Comparison of ENCODE assay signal across 10 mouse cellular contexts in the genomic region with DNA sequence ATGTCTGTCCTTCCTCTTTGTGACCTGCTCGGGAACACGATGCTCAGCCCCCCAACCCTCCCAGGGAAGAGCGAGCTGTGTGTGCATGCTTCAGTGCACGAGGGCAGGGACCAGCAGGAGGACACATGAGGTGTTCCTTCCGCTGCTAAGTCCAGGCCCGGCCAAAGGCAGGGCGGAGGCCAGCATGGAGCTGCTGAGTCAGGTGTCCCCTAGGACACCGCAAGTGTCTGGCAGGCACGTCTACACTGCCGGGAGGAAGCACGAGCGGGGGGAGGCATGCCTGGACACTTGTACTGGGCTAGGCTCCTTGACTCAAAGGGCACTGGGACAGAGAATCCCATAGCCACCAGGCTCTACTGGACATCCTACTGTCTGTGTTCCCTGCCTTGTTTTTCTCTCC. TPM values are rescaled to one million over a fixed set of nuclear protein-coding genes. Genes with fewer than 3 reads are reported as not detected.
DNase-seq lines count a peak whose midpoint lies in the region; ATAC-seq lines count a peak whose summit lies in the region.
"Had no signal": no experiment of that assay in that cellular context is flagged by ENCODE, and none has a peak within 500 bp of the region (broad histone marks: within the 10 kb centered on the region; RNA-seq: fewer than 3 reads in every experiment).

No protein-coding gene starts in this region.

- no peak overlapping the region for H3K4me3 ChIP-seq in midbrain, embryonic 13.5 days (replicated peaks)
- H3K4me3 ChIP-seq in midbrain, embryonic 14.5 days (replicated peaks; ENCODE audit: low read depth, low read length): no peak overlapping the region
- H3K4me3 ChIP-seq in stomach, embryonic 16.5 days (replicated peaks; ENCODE audit: low read length): no peak overlapping the region
- H3K4me3 ChIP-seq: forebrain, embryonic 15.5 days; midbrain, embryonic 15.5 days had no signal

- H3K4me1 ChIP-seq in midbrain, embryonic 13.5 days (replicated peaks): no peaks in the 10 kb centered on the region
- H3K4me1 ChIP-seq in midbrain, embryonic 14.5 days (ENCODE audit: control insufficient read depth, insufficient read depth, low read length): no peaks in the 10 kb centered on the region
- peaks cover 14% of the 10 kb centered on the region for H3K4me1 ChIP-seq in stomach, embryonic 16.5 days (ENCODE audit: control insufficient read depth, insufficient read depth, low read length)
- H3K4me1 ChIP-seq: forebrain, embryonic 15.5 days; midbrain, embryonic 15.5 days had no signal

- 78% methylated on average over 12 of the region's 12 CpGs for WGBS in midbrain, embryonic 13.5 days
- 77% methylated on average over 12 of the region's 12 CpGs for WGBS in midbrain, embryonic 14.5 days
- WGBS in stomach, embryonic 16.5 days: 78% methylated on average over 12 of the region's 12 CpGs

- no peaks in the 10 kb centered on the region for H3K9me3 ChIP-seq in midbrain, embryonic 13.5 days
- H3K9me3 ChIP-seq in midbrain, embryonic 14.5 days (ENCODE audit: control insufficient read depth, low read length): no peaks in the 10 kb centered on the region
- no peaks in the 10 kb centered on the region for H3K9me3 ChIP-seq in stomach, embryonic 16.5 days (replicated peaks; ENCODE audit: control insufficient read depth, low read length)
- H3K9me3 ChIP-seq: forebrain, embryonic 15.5 days; midbrain, embryonic 15.5 days had no signal

- intact Hi-C loops in heart, postnatal 36 days (cut with DNase I): loop anchor here (10.0 kb wide), 1 partner anchor 1413 kb away; no protein-coding TSS in a partner anchor

- ATAC-seq in midbrain, embryonic 13.5 days: peak; percentile 48
- ATAC-seq in midbrain, embryonic 14.5 days (ENCODE audit: low FRiP score, low TSS enrichment): no peak
- peak; percentile 27; the same call in 1 of the 2 replicates for ATAC-seq in stomach, embryonic 16.5 days (ENCODE audit: insufficient read depth, low FRiP score)
- ATAC-seq: forebrain, embryonic 15.5 days; midbrain, embryonic 15.5 days had no signal

- H3K9ac ChIP-seq in midbrain, embryonic 13.5 days (replicated peaks): no peak overlapping the region
- H3K9ac ChIP-seq in midbrain, embryonic 14.5 days (replicated peaks; ENCODE audit: low read length): no peak overlapping the region
- no peak overlapping the region for H3K9ac ChIP-seq in stomach, embryonic 16.5 days (ENCODE audit: low read length)
- H3K9ac ChIP-seq: forebrain, embryonic 15.5 days; midbrain, embryonic 15.5 days had no signal

- H3K4me2 ChIP-seq in midbrain, embryonic 13.5 days (replicated peaks): no peak overlapping the region
- no peak overlapping the region for H3K4me2 ChIP-seq in midbrain, embryonic 14.5 days (ENCODE audit: low read length)
- H3K4me2 ChIP-seq in stomach, embryonic 16.5 days (ENCODE audit: low read depth, low read length): no peak overlapping the region
- H3K4me2 ChIP-seq: forebrain, embryonic 15.5 days; midbrain, embryonic 15.5 days had no signal

- no peaks in the 10 kb centered on the region for H3K27me3 ChIP-seq in midbrain, embryonic 13.5 days
- no peaks in the 10 kb centered on the region for H3K27me3 ChIP-seq in midbrain, embryonic 14.5 days (ENCODE audit: control insufficient read depth, insufficient read depth, low read length)
- H3K27me3 ChIP-seq in stomach, embryonic 16.5 days (ENCODE audit: control insufficient read depth, insufficient read depth, low read length): no peaks in the 10 kb centered on the region
- H3K27me3 ChIP-seq: forebrain, embryonic 15.5 days; midbrain, embryonic 15.5 days had no signal

- peak; percentile 52 to 56 for DNase-seq in adrenal gland, adult (ENCODE audit: inconsistent age in 2 of 2, low spot score in 1 of 2)
- DNase-seq in adrenal gland, adult 18-20 months (ENCODE audit: low spot score in 2 of 2): no peak
- no peak for DNase-seq in midbrain, embryonic 14.5 days
- DNase-seq in heart, postnatal 36 days: peak; percentile 62 to 65
- DNase-seq in embryo, embryonic 11 days: no peak
- DNase-seq in thymus, postnatal 0 days (ENCODE audit: low spot score): no peak

- no peak overlapping the region for H3K27ac ChIP-seq in midbrain, embryonic 13.5 days
- H3K27ac ChIP-seq in midbrain, embryonic 14.5 days (replicated peaks; ENCODE audit: low read depth, low read length): no peak overlapping the region
- H3K27ac ChIP-seq in stomach, embryonic 16.5 days (ENCODE audit: low read length): no peak overlapping the region
- H3K27ac ChIP-seq: forebrain, embryonic 15.5 days; midbrain, embryonic 15.5 days had no signal

- H3K36me3 ChIP-seq in midbrain, embryonic 13.5 days: peaks cover 19% of the 10 kb centered on the region
- H3K36me3 ChIP-seq in midbrain, embryonic 14.5 days (ENCODE audit: control insufficient read depth, insufficient read depth, low read length): no peaks in the 10 kb centered on the region
- H3K36me3 ChIP-seq in stomach, embryonic 16.5 days (ENCODE audit: control insufficient read depth, insufficient read depth, low read length): no peaks in the 10 kb centered on the region
- H3K36me3 ChIP-seq: forebrain, embryonic 15.5 days; midbrain, embryonic 15.5 days had no signal

RNA-seq across cellular contexts. Expression of a gene that starts 2.6 kb away (rescaled TPM):
- 10 to 100 TPM; 10.1 to 23.1 TPM for total RNA-seq in adrenal gland, adult 18-20 months (2021)
- polyA plus RNA-seq in midbrain, embryonic 13.5 days (2015; fragmentation: Nextera tagmentation; extraction: Ambion mirVana): 5.0 and 6.0 TPM in 2 replicates
- 4.7 and 7.3 TPM in 2 replicates for polyA plus RNA-seq in midbrain, embryonic 14.5 days (2014; fragmentation: Nextera tagmentation; extraction: Ambion mirVana)
- 10 to 100 TPM; 60.4 to 63.7 TPM for total RNA-seq in heart, postnatal 36 days (2021)
- 30.6 and 40.4 TPM in 2 replicates for polyA plus RNA-seq in stomach, embryonic 16.5 days (2015; fragmentation: Nextera tagmentation; extraction: Ambion mirVana)
- polyA plus RNA-seq in thymus, postnatal 0 days (2015; fragmentation: Nextera tagmentation; extraction: Ambion mirVana): 10.3 and 10.5 TPM in 2 replicates

RNA-seq across cellular contexts. Expression of a gene that starts 19.0 kb away (rescaled TPM):
- total RNA-seq in adrenal gland, adult 18-20 months (2021): 10 to 100 TPM; 14.5 to 21.8 TPM
- 237 and 241 TPM in 2 replicates for polyA plus RNA-seq in midbrain, embryonic 13.5 days (2015; fragmentation: Nextera tagmentation; extraction: Ambion mirVana)
- 163 and 207 TPM in 2 replicates for polyA plus RNA-seq in midbrain, embryonic 14.5 days (2014; fragmentation: Nextera tagmentation; extraction: Ambion mirVana)
- 10 to 100 TPM; 18.2 to 19.3 TPM for total RNA-seq in heart, postnatal 36 days (2021)
- 119 and 123 TPM in 2 replicates for polyA plus RNA-seq in stomach, embryonic 16.5 days (2015; fragmentation: Nextera tagmentation; extraction: Ambion mirVana)
- polyA plus RNA-seq in thymus, postnatal 0 days (2015; fragmentation: Nextera tagmentation; extraction: Ambion mirVana): 160 and 169 TPM in 2 replicates

RNA-seq across cellular contexts. Expression of a gene that starts 26.0 kb away (rescaled TPM):
- total RNA-seq in adrenal gland, adult 18-20 months (2021): 1 to 10 TPM; 3.6 to 5.4 TPM
- polyA plus RNA-seq in midbrain, embryonic 13.5 days (2015; fragmentation: Nextera tagmentation; extraction: Ambion mirVana): 15.3 and 21.8 TPM in 2 replicates
- polyA plus RNA-seq in midbrain, embryonic 14.5 days (2014; fragmentation: Nextera tagmentation; extraction: Ambion mirVana): 13.7 and 19.4 TPM in 2 replicates
- total RNA-seq in heart, postnatal 36 days (2021): 1 to 10 TPM; 6.5 to 8.0 TPM
- polyA plus RNA-seq in stomach, embryonic 16.5 days (2015; fragmentation: Nextera tagmentation; extraction: Ambion mirVana): 8.8 and 10.3 TPM in 2 replicates
- 6.6 and 7.1 TPM in 2 replicates for polyA plus RNA-seq in thymus, postnatal 0 days (2015; fragmentation: Nextera tagmentation; extraction: Ambion mirVana)

Comparison
In these comparisons a context has a peak if more than half of its experiments do, and no peak if none do; other contexts are left out.
1. DNase-seq: peak in adrenal gland, adult (2 of 2) and heart, postnatal 36 days (2 of 2); none in adrenal gland, adult 18-20 months (0 of 2), midbrain, embryonic 14.5 days (single experiment), embryo, embryonic 11 days (single experiment) and thymus, postnatal 0 days (single experiment).